Mouse (Mus musculus) left cerebral cortex, adult 2 months (tissue): ENCODE results near the gene Dmap1. TPM values are rescaled to one million over a fixed set of nuclear protein-coding genes. Genes with fewer than 3 reads are reported as not detected.

Experiments used
- DNase-seq, 2 experiments: peaks; one replicate each; pipeline ENCODE4 v3.0.0; 2021 to 2022; ENCODE audit warnings: low spot score in 2 of 2, mixed read lengths in 1 of 2; ENCODE audit errors: extremely low spot score in 1 of 2
- H3K27ac ChIP-seq: fragments of 200-600 bp; 2 replicates; pipeline ENCODE4 v1.8.1; 2022
- H3K4me3 ChIP-seq: fragments of 200-600 bp; 2 replicates; pipeline ENCODE4 v1.8.1; 2022
- CTCF ChIP-seq: fragments of 200-600 bp; IDR thresholded peaks from 2 replicates; pipeline ENCODE4 v1.8.1; 2022; ENCODE audit warnings: antibody characterized with exemption, mild to moderate bottlenecking, moderate library complexity
- intact Hi-C: fragments of 180-260 bp; cut with DNase I; formaldehyde crosslinking; loops from one replicate; pipeline ENCODE4 v1.15.1; 2025
- total RNA-seq, 2 experiments: library from RNA; stranded (reverse); gene quantifications; 2 replicates each; pipeline ENCODE4 v1.2.3; 2021

Dmap1 gene
- total RNA-seq, 2 experiments from 2014 or later = 37.3 to 42.0 TPM

DNA sequence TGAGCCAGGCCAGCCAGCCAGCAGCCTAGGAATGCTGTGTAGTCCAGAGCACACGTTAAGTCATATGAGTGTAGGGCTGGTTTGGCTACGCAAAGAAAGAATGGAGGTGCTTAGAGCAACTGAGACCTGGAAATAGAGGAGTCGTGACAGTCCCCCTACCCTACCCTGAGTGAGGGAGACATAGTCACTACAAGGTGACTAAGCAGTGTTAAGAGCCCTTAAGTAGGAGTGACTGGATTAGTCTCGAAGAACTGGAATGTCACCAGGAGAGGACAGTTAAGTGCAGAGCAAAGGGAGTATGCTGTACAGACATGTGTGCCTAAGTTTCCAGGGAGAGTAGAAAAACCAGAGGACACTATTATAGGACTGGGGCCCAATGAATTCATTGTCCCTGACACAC, 45.9 kb downstream of the Dmap1 start:
- no peak for TF ChIP-seq CTCF
- intact Hi-C loops = no loop called here
- no peak for DNase-seq
- H3K4me3 ChIP-seq = no peak overlapping the region
- H3K27ac ChIP-seq = no peak overlapping the region

DNA sequence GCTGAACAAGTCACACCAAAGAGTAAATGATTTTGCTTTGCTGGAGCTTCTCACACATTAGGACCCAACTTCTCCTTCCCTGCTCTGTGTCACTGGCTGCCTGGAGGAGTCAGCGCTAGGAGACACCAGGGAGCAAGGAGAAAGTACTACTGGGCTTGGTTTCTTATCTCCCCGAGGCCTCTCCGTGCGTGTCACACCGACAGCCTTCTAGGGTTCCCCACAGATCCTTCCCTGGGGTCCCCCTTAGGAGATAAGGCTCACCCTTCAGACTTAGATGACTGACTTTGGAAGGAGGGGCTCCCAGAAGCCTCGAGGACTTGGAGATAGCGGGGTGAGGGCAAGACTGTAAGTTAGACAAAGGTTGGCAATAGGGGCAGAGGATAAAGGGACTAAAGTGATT, 47.4 kb downstream of the Dmap1 start:
- DNase-seq = no peak
- intact Hi-C loops = no loop called here
- no peak overlapping the region for H3K4me3 ChIP-seq
- no peak for TF ChIP-seq CTCF
- no peak overlapping the region for H3K27ac ChIP-seq

DNA sequence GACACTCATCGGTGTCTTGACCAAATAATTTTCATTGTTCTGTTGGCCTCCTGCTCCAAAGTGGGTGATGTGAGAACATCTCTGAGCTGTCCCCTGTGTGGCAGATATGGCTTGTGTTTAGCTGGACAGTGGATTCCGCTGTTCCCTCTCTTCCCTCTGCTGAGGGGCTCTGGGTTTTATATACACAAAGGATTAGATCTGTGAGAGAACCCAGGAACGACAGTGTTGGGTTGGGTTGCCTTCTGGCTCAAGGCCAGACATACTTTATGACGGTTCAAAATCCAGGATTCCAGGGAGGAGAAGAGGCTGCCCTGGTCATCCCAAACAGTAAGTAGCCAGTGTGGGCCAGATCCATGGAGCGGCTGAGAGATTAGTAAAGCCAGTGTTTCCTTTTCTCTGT, 48.5 kb downstream of the Dmap1 start:
- H3K27ac ChIP-seq = no peak overlapping the region
- intact Hi-C loops = no loop called here
- DNase-seq = no peak
- TF ChIP-seq CTCF = no peak
- H3K4me3 ChIP-seq = no peak overlapping the region

DNA sequence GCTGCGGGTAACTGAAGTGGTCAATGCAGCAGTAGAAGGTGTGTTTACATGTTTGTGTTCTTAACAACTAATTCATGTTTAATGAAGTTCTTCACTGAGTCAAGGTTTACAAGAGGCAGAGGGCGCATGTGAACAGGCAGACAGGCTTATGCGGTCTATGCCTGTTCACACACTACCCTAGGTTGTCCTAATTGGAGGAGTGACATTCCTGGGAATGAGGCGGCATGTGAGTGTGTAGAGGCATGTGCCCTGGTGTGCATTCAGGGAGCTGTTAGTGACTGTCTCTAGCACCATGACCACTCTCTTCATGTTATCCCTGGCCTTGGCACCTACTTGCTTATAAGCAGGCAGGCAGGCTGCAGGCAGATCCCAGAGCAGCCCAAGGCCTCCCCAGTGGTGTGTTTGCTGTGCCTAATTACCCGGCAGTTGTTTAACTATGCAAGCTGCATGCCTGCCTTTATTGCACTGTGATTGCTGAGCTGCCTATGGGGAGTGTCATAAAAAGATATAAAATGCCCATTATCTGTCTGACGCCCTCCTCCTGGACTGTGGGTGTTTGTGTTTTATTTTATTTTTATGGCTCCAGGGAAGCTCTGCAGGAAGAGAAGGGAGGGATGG, 51.9 kb downstream of the Dmap1 start:
- DNase-seq = no peak
- intact Hi-C loops = no loop called here
- Histone ChIP-seq H3K27ac (no peak overlapping the region), H3K4me3 (no peak overlapping the region)
- TF ChIP-seq CTCF = no peak

DNA sequence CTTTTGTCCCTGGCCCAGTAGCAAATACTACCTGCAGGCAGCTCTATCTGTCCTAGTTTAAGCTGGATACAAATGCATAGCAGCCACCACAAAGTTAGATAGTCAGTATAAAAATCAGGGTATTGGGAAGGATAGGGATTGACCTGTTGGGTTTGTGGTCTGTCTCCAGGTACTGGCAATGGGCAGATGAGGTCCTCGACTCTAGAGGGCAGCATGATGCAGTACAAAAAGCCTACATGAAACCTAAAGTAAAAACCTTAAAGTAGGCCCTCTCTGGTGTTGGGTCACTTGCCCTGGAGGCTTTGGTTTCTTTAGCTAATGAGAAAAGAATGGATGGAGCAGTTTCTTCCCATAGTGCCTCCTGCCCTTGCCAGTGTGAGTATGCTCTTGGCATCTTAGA, 53.6 kb downstream of the Dmap1 start:
- no peak overlapping the region for H3K4me3 ChIP-seq
- no peak overlapping the region for H3K27ac ChIP-seq
- intact Hi-C loops = loop anchor here (2.0 kb wide), 1 partner anchor 48 kb away; no protein-coding TSS in a partner anchor
- DNase-seq = no peak
- peak; percentile 41 for TF ChIP-seq CTCF

Other genes with a start within 250 kb of the Dmap1 start
- gene Rnf220, start 185.2 kb downstream of the Dmap1 start, total RNA-seq = 100 to 1,000 TPM; 192 to 199 TPM
- 100 to 1,000 TPM; 197 to 200 TPM for gene Eri3, start 131.9 kb downstream of the Dmap1 start, total RNA-seq
- gene Gm12845, start 42.1 kb upstream of the Dmap1 start, total RNA-seq = not detected
- not detected for gene Klf17, start 83.4 kb upstream of the Dmap1 start, total RNA-seq
- gene Slc6a9, start 152.2 kb upstream of the Dmap1 start, total RNA-seq = 10 to 100 TPM; 34.2 to 35.4 TPM
- 1 to 10 TPM in 1 of 2 experiments, under 1 TPM in 1; 0.94 to 1.4 TPM for gene Ccdc24, start 190.3 kb upstream of the Dmap1 start, total RNA-seq
- gene B4galt2, start 201.2 kb upstream of the Dmap1 start, total RNA-seq = 10 to 100 TPM; 86.7 to 90.6 TPM
- 100 to 1,000 TPM; 430 to 462 TPM for gene Atp6v0b, start 205.1 kb upstream of the Dmap1 start, total RNA-seq
- 10 to 100 TPM in 1 of 2 experiments, 1 to 10 TPM in 1; 9.1 to 11.4 TPM for gene Dph2, start 209.8 kb upstream of the Dmap1 start, total RNA-seq
- gene Ipo13, start 232.7 kb upstream of the Dmap1 start, total RNA-seq = 100 to 1,000 TPM; 115 to 123 TPM
- gene Artn, start 247.5 kb upstream of the Dmap1 start, total RNA-seq = 1 to 10 TPM; 3.6 to 3.9 TPM